Mouse (Mus musculus) ovary, adult 18-20 months (tissue): ENCODE data around the gene Slc4a1.
"Not testable (repeated sequence)": the region's sequence is repeated elsewhere in the genome, so short reads cannot be mapped to it uniquely, and the experiment has no call there.

Experiments used
- DNase-seq: peaks from one replicate; pipeline ENCODE4 v3.0.0; 2022; ENCODE audit warnings: low spot score, mixed read lengths

The Slc4a1 gene

GRCm38 (mm10) chr11:102398007-102398825 is 32.2 kb upstream of the Slc4a1 start:
- no peak for DNase-seq

GRCm38 (mm10) chr11:102396671-102397141 is 30.7 kb upstream of the Slc4a1 start:
- DNase-seq, result no peak

GRCm38 (mm10) chr11:102396263-102396662 is 30.3 kb upstream of the Slc4a1 start:
- DNase-seq, result no peak

GRCm38 (mm10) chr11:102395250-102395649 is 29.2 kb upstream of the Slc4a1 start:
- no peak for DNase-seq

GRCm38 (mm10) chr11:102394421-102395124 is 28.6 kb upstream of the Slc4a1 start:
- no peak for DNase-seq

GRCm38 (mm10) chr11:102393719-102394420 is 27.9 kb upstream of the Slc4a1 start:
- no peak for DNase-seq

- DNase-seq, result peak; percentile 75
These were observed 27.2 kb upstream of the Slc4a1 start, which contains the start of gene Rundc3a for GRCm38 (mm10) chr11:102393238-102393634. Gene Rundc3a (plus strand): TSS chr11:102393403.

- DNase-seq, result no peak
These were observed 26.6 kb upstream of the Slc4a1 start for GRCm38 (mm10) chr11:102392441-102393237.

- not testable (repeated sequence) for DNase-seq
These were observed 23.4 kb upstream of the Slc4a1 start for GRCm38 (mm10) chr11:102389436-102389835.

- DNase-seq, result no peak
These were observed 20.1 kb upstream of the Slc4a1 start for GRCm38 (mm10) chr11:102386121-102386520.

- no peak for DNase-seq
These were observed 19.1 kb upstream of the Slc4a1 start for GRCm38 (mm10) chr11:102385075-102385474.

- no peak for DNase-seq
These were observed 18.4 kb upstream of the Slc4a1 start for GRCm38 (mm10) chr11:102384418-102384817.

- no peak for DNase-seq
These were observed 17.5 kb upstream of the Slc4a1 start for GRCm38 (mm10) chr11:102383365-102384136.

GRCm38 (mm10) chr11:102382794-102383193 is 16.8 kb upstream of the Slc4a1 start:
- no peak for DNase-seq

- DNase-seq, result no peak
These were observed 15.5 kb upstream of the Slc4a1 start for GRCm38 (mm10) chr11:102381341-102382100.

GRCm38 (mm10) chr11:102380091-102380490 is 14.1 kb upstream of the Slc4a1 start:
- DNase-seq, result no peak

GRCm38 (mm10) chr11:102377186-102377585 is 11.2 kb upstream of the Slc4a1 start:
- DNase-seq, result no peak

- DNase-seq, result no peak
These were observed 10.3 kb upstream of the Slc4a1 start for GRCm38 (mm10) chr11:102376196-102376835.
